Mouse (Mus musculus): ENCODE measurements around the gene Dlg2.

- no peak for TF ChIP-seq CTCF (IDR thresholded peaks at IDR 0.05; ENCODE audit: extremely low read depth, insufficient read depth, insufficient read length, insufficient replicate concordance)
- no peak for TF ChIP-seq POLR2A (IDR thresholded peaks at IDR 0.05; ENCODE audit: low read depth, low read length)
Measured at GRCm38 (mm10) chr7:91090830-91091683, 614.6 kb downstream of the Dlg2 start.
